Mouse (Mus musculus) ES-Bruce4 (cell line): Measurements from ENCODE around the gene Ccnj. TPM values are rescaled to one million over a fixed set of nuclear protein-coding genes. Genes with fewer than 3 reads are reported as not detected.

Source experiments
- H3K27ac ChIP-seq: 2 replicates; pipeline ENCODE4 v1.5.1; 2012; ENCODE audit warnings: low read length, inconsistent platforms; ENCODE audit not compliant: insufficient read depth
- H3K27me3 ChIP-seq: 2 replicates; pipeline ENCODE4 v1.6.1; 2012; ENCODE audit warnings: mild to moderate bottlenecking, low read length, inconsistent platforms; ENCODE audit not compliant: control insufficient read depth, poor library complexity, insufficient read depth, severe bottlenecking
- H3K36me3 ChIP-seq: 2 replicates; pipeline ENCODE4 v1.6.1; 2012; ENCODE audit warnings: inconsistent platforms, mild to moderate bottlenecking, low read length, moderate library complexity; ENCODE audit not compliant: control insufficient read depth, poor library complexity, insufficient read depth, severe bottlenecking
- H3K4me1 ChIP-seq: one replicate; pipeline ENCODE4 v1.8.1; 2011; ENCODE audit warnings: low read length; ENCODE audit not compliant: control insufficient read depth, insufficient read depth
- H3K4me3 ChIP-seq: 2 replicates; pipeline ENCODE4 v1.5.1; 2011; ENCODE audit warnings: low read depth, mild to moderate bottlenecking, low read length
- H3K9ac ChIP-seq: 2 replicates; pipeline ENCODE4 v1.6.1; 2012; ENCODE audit warnings: low read depth, mild to moderate bottlenecking, inconsistent platforms; ENCODE audit not compliant: poor library complexity, severe bottlenecking
- H3K9me3 ChIP-seq: replicated peaks from 2 replicates; pipeline ENCODE4 v1.6.1; 2012; ENCODE audit warnings: mild to moderate bottlenecking, low read length, inconsistent platforms; ENCODE audit not compliant: control insufficient read depth, poor library complexity, insufficient read depth, severe bottlenecking
- CTCF ChIP-seq: IDR thresholded peaks from one replicate; pipeline ENCODE4 v1.8.1; 2011; ENCODE audit warnings: low read depth, low read length
- EP300 ChIP-seq: IDR thresholded peaks from 2 replicates; pipeline ENCODE4 v1.6.1; 2011; ENCODE audit warnings: low read depth, low read length; ENCODE audit not compliant: insufficient read depth
- POLR2A ChIP-seq: IDR thresholded peaks from one replicate; pipeline ENCODE4 v1.8.1; 2011; ENCODE audit warnings: low read length; ENCODE audit not compliant: insufficient read depth
- polyA plus RNA-seq: library from polyadenylated mRNA; stranded (reverse); fragments of >200 nt; gene quantifications from 2 replicates; pipeline ENCODE4 v1.2.4, GENCODE M21; 2011; ENCODE audit warnings: low read depth; ENCODE audit not compliant: missing spikeins, insufficient read depth, insufficient read length

Gene Ccnj
- polyA plus RNA-seq, 1 experiment = 9.4 TPM

DNA sequence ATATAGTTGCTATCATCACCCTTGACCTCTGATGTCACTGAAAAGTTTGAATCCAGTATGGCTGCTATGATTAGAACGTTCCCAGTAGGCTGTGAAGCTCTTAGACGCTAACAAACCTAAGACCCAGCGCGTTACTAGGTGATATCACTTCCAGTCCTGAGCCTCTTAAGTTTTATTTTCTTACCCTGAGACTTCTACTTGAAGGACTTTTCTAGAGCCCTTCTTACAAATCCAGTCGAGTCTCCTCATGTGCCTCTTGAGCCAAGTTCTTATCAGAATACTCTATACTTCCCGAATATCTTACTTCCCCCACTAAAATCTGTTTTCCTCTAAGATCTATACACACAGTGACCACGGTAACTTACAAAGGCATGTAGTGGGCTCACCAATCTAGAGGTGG lies 7.1 kb downstream of the Ccnj start:
- H3K36me3 ChIP-seq = peaks cover 14% of the 10 kb centered on the region
- H3K4me3 ChIP-seq = no peak overlapping the region
- no peaks in the 10 kb centered on the region for H3K27me3 ChIP-seq
- H3K9me3 ChIP-seq = no peaks in the 10 kb centered on the region
- no peaks in the 10 kb centered on the region for H3K4me1 ChIP-seq
- H3K9ac ChIP-seq = no peak overlapping the region
- no peak overlapping the region for H3K27ac ChIP-seq
- TF ChIP-seq EP300 = no peak
- no peak for TF ChIP-seq POLR2A
- no peak for TF ChIP-seq CTCF

DNA sequence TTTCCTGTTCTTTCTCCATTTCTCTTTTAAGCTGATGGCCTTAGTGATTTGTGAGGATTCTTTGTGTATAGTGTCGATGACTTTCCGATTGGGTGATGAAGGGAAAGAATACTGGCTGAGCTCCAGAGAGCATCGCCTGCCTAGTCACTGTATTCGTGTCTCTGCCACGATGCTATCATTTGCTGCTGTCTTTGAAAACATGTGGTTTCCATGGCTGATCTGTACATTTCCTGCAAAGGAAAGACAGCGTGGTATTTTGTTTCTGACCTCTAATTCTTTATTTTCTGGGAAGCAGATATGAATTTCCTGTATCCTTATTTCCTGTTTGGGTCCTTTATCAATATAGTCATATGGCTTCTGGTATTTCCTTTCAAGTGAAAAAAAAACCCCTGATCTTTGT lies 9.2 kb downstream of the Ccnj start:
- no peak overlapping the region for H3K4me3 ChIP-seq
- TF ChIP-seq CTCF (no peak), POLR2A (no peak), EP300 (no peak)
- H3K27ac ChIP-seq = no peak overlapping the region
- H3K9ac ChIP-seq = no peak overlapping the region
- H3K9me3 ChIP-seq = no peaks in the 10 kb centered on the region
- no peaks in the 10 kb centered on the region for H3K4me1 ChIP-seq
- no peaks in the 10 kb centered on the region for H3K27me3 ChIP-seq
- H3K36me3 ChIP-seq = peaks cover 14% of the 10 kb centered on the region

DNA sequence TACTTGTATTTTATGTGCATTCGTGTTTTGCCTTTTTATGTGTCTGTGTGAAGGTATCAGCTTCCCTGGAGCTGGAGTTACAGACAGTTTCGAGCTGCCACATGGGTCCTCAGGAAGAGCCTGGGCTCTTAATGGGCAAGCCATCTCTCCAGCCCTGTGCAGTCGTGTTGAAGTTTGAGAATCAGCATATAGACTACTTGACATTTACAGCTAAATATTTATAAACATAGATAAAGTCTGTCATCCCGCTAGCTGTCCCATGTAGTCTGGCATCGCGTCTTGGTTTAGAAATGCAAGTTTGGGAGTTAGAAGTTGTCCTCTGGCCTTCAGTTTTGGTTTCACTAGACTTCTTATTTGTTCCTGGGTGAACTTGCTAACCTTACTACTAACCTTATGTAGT lies 10.0 kb downstream of the Ccnj start:
- Histone ChIP-seq H3K27ac (no peak overlapping the region), H3K9ac (no peak overlapping the region), H3K4me1 (no peaks in the 10 kb centered on the region), H3K4me3 (no peak overlapping the region), H3K27me3 (no peaks in the 10 kb centered on the region), H3K36me3 (peaks cover 17% of the 10 kb centered on the region), H3K9me3 (no peaks in the 10 kb centered on the region)
- TF ChIP-seq POLR2A (no peak), EP300 (no peak), CTCF (no peak)

DNA sequence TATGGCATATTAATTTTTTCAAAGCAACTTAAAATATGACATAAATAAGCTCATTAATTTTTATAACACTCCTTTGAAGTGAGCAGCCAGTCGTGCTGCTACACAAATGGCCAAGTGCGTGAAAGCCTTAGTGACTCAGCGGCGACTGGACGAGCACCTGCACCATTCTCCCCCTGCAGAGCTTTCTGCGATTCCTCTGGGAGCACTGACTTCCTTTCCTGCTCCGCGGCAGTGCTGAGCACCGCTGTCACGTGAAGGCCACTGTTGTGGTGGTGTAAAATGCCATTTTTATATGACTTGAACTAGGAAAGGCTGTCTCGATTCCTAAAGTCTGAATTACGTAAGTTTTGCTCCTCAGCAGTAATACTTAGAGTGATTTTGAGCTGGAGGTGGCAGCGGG lies 10.5 kb downstream of the Ccnj start:
- Histone ChIP-seq H3K36me3 (peaks cover 19% of the 10 kb centered on the region), H3K27ac (no peak overlapping the region), H3K9me3 (no peaks in the 10 kb centered on the region), H3K4me1 (no peaks in the 10 kb centered on the region), H3K9ac (no peak overlapping the region), H3K4me3 (no peak overlapping the region), H3K27me3 (no peaks in the 10 kb centered on the region)
- no peak for TF ChIP-seq CTCF
- TF ChIP-seq EP300 = no peak
- TF ChIP-seq POLR2A = no peak

DNA sequence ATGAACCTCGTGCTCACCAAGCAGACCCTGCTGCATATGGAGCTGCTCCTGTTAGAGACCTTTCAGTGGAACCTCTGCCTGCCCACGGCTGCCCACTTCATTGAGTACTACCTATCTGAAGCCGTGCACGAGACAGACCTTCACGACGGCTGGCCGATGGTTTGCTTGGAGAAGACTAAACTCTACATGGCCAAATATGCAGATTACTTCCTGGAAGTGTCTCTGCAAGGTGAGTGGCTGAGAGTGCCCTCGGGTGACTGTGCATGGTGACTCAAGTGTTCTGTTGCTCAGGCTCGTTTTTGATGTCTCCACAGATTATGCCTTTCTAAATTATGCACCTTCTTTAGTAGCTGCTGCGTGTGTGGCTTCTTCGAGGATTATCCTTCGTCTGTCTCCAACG lies 13.7 kb downstream of the Ccnj start:
- no peak for TF ChIP-seq POLR2A
- no peak for TF ChIP-seq CTCF
- TF ChIP-seq EP300 = no peak
- H3K27ac ChIP-seq = no peak overlapping the region
- no peak overlapping the region for H3K9ac ChIP-seq
- H3K4me1 ChIP-seq = no peaks in the 10 kb centered on the region
- H3K9me3 ChIP-seq = no peaks in the 10 kb centered on the region
- H3K27me3 ChIP-seq = no peaks in the 10 kb centered on the region
- H3K4me3 ChIP-seq = no peak overlapping the region
- peaks cover 5% of the 10 kb centered on the region for H3K36me3 ChIP-seq

DNA sequence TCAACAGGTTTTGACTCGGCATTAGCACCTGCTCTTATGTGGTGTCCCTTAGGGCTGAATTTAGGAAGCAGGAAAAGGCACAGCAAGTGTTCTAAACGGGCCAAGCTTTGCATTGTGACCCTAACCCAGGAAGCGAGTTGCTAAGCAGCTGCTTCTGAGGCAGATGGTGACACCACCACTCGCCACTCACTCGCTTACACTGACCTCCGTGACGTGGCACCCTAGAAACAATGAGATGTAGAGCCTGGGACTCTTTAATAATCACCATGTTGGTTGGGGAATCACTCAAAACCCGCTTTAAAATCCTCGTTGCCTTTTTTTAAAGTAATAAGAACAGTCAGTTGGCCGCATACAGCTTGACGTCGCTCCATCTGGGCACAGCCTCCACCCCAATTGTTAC lies 18.3 kb downstream of the Ccnj start:
- H3K4me3 ChIP-seq = no peak overlapping the region
- no peak for TF ChIP-seq CTCF
- no peak for TF ChIP-seq EP300
- TF ChIP-seq POLR2A = no peak
- H3K27ac ChIP-seq = no peak overlapping the region
- H3K27me3 ChIP-seq = no peaks in the 10 kb centered on the region
- peaks cover 5% of the 10 kb centered on the region for H3K36me3 ChIP-seq
- H3K9ac ChIP-seq = no peak overlapping the region
- no peaks in the 10 kb centered on the region for H3K9me3 ChIP-seq
- H3K4me1 ChIP-seq = no peaks in the 10 kb centered on the region
